Mouse (Mus musculus): Measurements from ENCODE around the gene Kcnk18. TPM values are rescaled to one million over a fixed set of nuclear protein-coding genes. Genes with fewer than 3 reads are reported as not detected.

Kcnk18 gene
- polyA plus RNA-seq, 1 experiment from 2014 or later, result not detected

- Histone ChIP-seq H3K4me2 (ENCODE audit: low read depth, severe bottlenecking) (no peak overlapping the region), H3K9ac (ENCODE audit: low read length) (no peak overlapping the region), H3K27ac (replicated peaks; ENCODE audit: low read depth, low read length) (no peak overlapping the region), H3K4me3 (ENCODE audit: low read depth, low read length) (no peak overlapping the region), H3K27me3 (ENCODE audit: control insufficient read depth, insufficient read depth, low read length) (peaks cover 32% of the 10 kb centered on the region), H3K36me3 (ENCODE audit: control insufficient read depth, insufficient read depth, low read length) (no peaks in the 10 kb centered on the region), H3K9me3 (ENCODE audit: control insufficient read depth, low read length) (peaks cover 5% of the 10 kb centered on the region; the same call in 1 of the 2 replicates), H3K4me1 (ENCODE audit: control insufficient read depth, insufficient read depth, low read length) (peaks cover 6% of the 10 kb centered on the region)
- 47% methylated on average over 7 of the region's 7 CpGs for WGBS
- no peak for ATAC-seq (ENCODE audit: insufficient number of reproducible peaks, low FRiP score, low TSS enrichment, low read depth)
- DNase-seq (ENCODE audit: low spot score), result peak; percentile 79
Measured at GRCm38 (mm10) chr19:59198161-59198560, 20.9 kb upstream of the Kcnk18 start.

DNA sequence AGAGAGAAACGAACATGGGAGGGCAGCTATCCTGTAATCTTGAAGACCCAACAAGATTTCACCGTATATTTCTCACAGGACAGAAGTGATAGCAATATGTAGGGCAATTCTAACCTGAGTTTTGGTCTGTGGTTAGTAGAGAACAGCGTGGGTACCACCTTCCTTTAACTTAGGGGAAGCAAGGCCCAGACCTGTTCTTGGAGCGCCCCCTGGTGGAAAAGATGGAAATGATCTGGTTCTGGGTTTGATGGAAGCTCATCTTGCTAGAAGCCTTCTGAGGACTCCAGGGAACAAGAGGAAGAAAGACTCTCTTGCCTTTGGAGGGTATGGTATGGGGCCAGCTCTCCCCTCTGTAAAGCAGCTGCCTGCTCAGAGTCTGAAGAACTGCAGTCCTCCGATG lies 10.5 kb upstream of the Kcnk18 start:
- H3K4me2 ChIP-seq (ENCODE audit: low read depth, severe bottlenecking), result no peak overlapping the region
- DNase-seq (ENCODE audit: low spot score) (peak; percentile 85), ATAC-seq (ENCODE audit: insufficient number of reproducible peaks, low FRiP score, low TSS enrichment, low read depth) (no peak)
- H3K4me1 ChIP-seq (ENCODE audit: control insufficient read depth, insufficient read depth, low read length), result no peaks in the 10 kb centered on the region
- H3K36me3 ChIP-seq (ENCODE audit: control insufficient read depth, insufficient read depth, low read length), result no peaks in the 10 kb centered on the region
- no peaks in the 10 kb centered on the region for H3K27me3 ChIP-seq (ENCODE audit: control insufficient read depth, insufficient read depth, low read length)
- WGBS, result 29% methylated on average over 5 of the region's 5 CpGs
- no peak overlapping the region for H3K4me3 ChIP-seq (ENCODE audit: low read depth, low read length)
- H3K9ac ChIP-seq (ENCODE audit: low read length), result no peak overlapping the region
- no peaks in the 10 kb centered on the region for H3K9me3 ChIP-seq (ENCODE audit: control insufficient read depth, low read length)
- no peak overlapping the region for H3K27ac ChIP-seq (replicated peaks; ENCODE audit: low read depth, low read length)

GRCm38 (mm10) chr19:59208986-59209385 lies 10.0 kb upstream of the Kcnk18 start:
- Histone ChIP-seq H3K36me3 (ENCODE audit: control insufficient read depth, insufficient read depth, low read length) (no peaks in the 10 kb centered on the region), H3K4me3 (ENCODE audit: low read depth, low read length) (no peak overlapping the region), H3K4me1 (ENCODE audit: control insufficient read depth, insufficient read depth, low read length) (no peaks in the 10 kb centered on the region), H3K27ac (replicated peaks; ENCODE audit: low read depth, low read length) (no peak overlapping the region), H3K9me3 (ENCODE audit: control insufficient read depth, low read length) (no peaks in the 10 kb centered on the region), H3K27me3 (ENCODE audit: control insufficient read depth, insufficient read depth, low read length) (no peaks in the 10 kb centered on the region), H3K4me2 (ENCODE audit: low read depth, severe bottlenecking) (no peak overlapping the region), H3K9ac (ENCODE audit: low read length) (no peak overlapping the region)
- WGBS, result 60% methylated on average over 2 of the region's 2 CpGs
- DNase-seq (ENCODE audit: low spot score) (no peak), ATAC-seq (ENCODE audit: insufficient number of reproducible peaks, low FRiP score, low TSS enrichment, low read depth) (no peak)

GRCm38 (mm10) chr19:59216891-59217290 lies 2.1 kb upstream of the Kcnk18 start:
- WGBS, result 79% methylated on average over 3 of the region's 3 CpGs

DNA sequence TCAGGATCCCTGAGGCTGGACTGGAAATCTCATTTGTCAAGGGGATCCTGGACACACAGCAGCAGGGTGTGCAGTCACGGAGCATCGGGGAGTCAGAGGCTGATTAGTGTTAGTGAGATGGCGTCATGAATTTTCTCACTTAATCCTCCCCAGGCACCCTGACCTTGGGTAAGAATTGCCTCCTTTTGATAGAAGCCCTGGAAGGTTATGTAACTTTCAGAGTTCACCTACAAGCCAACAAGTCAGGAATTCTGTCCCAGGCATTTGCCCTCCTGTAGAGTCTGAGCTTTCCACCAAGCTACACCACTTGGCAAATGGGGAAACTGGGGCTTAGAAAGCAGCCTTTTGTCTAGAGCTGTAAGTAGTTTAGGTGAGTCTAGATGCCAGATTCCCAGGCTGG lies 2.1 kb downstream of the Kcnk18 start:
- Histone ChIP-seq H3K27ac (replicated peaks; ENCODE audit: low read depth, low read length) (no peak overlapping the region), H3K9ac (ENCODE audit: low read length) (no peak overlapping the region), H3K4me2 (ENCODE audit: low read depth, severe bottlenecking) (no peak overlapping the region), H3K27me3 (ENCODE audit: control insufficient read depth, insufficient read depth, low read length) (no peaks in the 10 kb centered on the region), H3K9me3 (ENCODE audit: control insufficient read depth, low read length) (no peaks in the 10 kb centered on the region), H3K4me1 (ENCODE audit: control insufficient read depth, insufficient read depth, low read length) (no peaks in the 10 kb centered on the region), H3K36me3 (ENCODE audit: control insufficient read depth, insufficient read depth, low read length) (no peaks in the 10 kb centered on the region), H3K4me3 (ENCODE audit: low read depth, low read length) (no peak overlapping the region)
- WGBS, result 75% methylated on average over 3 of the region's 3 CpGs
- ATAC-seq (ENCODE audit: insufficient number of reproducible peaks, low FRiP score, low TSS enrichment, low read depth), result no peak
- DNase-seq (ENCODE audit: low spot score), result no peak

More at GRCm38 (mm10) chr19:59216891-59217290, 2.1 kb upstream of the Kcnk18 start:
- Histone ChIP-seq H3K4me3 (ENCODE audit: low read depth, low read length) (no peak overlapping the region), H3K27ac (replicated peaks; ENCODE audit: low read depth, low read length) (no peak overlapping the region), H3K9ac (ENCODE audit: low read length) (no peak overlapping the region), H3K36me3 (ENCODE audit: control insufficient read depth, insufficient read depth, low read length) (no peaks in the 10 kb centered on the region), H3K27me3 (ENCODE audit: control insufficient read depth, insufficient read depth, low read length) (no peaks in the 10 kb centered on the region), H3K4me1 (ENCODE audit: control insufficient read depth, insufficient read depth, low read length) (no peaks in the 10 kb centered on the region), H3K4me2 (ENCODE audit: low read depth, severe bottlenecking) (no peak overlapping the region), H3K9me3 (ENCODE audit: control insufficient read depth, low read length) (no peaks in the 10 kb centered on the region)
- no peak for ATAC-seq (ENCODE audit: insufficient number of reproducible peaks, low FRiP score, low TSS enrichment, low read depth)
- no peak for DNase-seq (ENCODE audit: low spot score)

DNA sequence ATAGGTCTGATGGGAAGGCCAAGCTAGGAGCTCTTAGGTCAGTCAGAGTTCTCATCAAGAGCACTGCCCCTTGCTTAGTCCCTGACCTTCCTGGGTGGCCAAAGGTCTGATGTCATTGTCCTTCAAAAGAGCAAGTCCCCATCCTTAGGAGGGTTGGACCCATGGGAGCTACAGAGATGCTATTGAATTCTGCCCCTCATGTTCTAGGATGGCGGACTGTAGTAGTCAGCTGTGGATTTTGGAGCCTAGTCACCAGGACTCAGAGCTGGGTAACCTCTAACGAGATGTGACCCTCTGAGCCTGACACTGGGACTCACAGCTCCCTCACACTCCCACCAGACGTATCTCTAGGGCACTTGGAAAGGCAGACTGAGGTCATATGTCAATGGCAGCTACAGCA lies 9.4 kb downstream of the Kcnk18 start:
- Histone ChIP-seq H3K36me3 (ENCODE audit: control insufficient read depth, insufficient read depth, low read length) (no peaks in the 10 kb centered on the region), H3K27ac (replicated peaks; ENCODE audit: low read depth, low read length) (no peak overlapping the region), H3K4me3 (ENCODE audit: low read depth, low read length) (no peak overlapping the region), H3K9ac (ENCODE audit: low read length) (no peak overlapping the region), H3K27me3 (ENCODE audit: control insufficient read depth, insufficient read depth, low read length) (no peaks in the 10 kb centered on the region), H3K4me1 (ENCODE audit: control insufficient read depth, insufficient read depth, low read length) (no peaks in the 10 kb centered on the region), H3K9me3 (ENCODE audit: control insufficient read depth, low read length) (no peaks in the 10 kb centered on the region), H3K4me2 (ENCODE audit: low read depth, severe bottlenecking) (no peak overlapping the region)
- DNase-seq (ENCODE audit: low spot score), result no peak
- ATAC-seq (ENCODE audit: insufficient number of reproducible peaks, low FRiP score, low TSS enrichment, low read depth), result no peak
- 63% methylated on average over 3 of the region's 3 CpGs for WGBS

GRCm38 (mm10) chr19:59232786-59233185 lies 13.8 kb downstream of the Kcnk18 start:
- WGBS, result 83% methylated on average over 5 of the region's 5 CpGs
- H3K27ac ChIP-seq (replicated peaks; ENCODE audit: low read depth, low read length), result no peak overlapping the region
- no peak overlapping the region for H3K4me3 ChIP-seq (ENCODE audit: low read depth, low read length)
- no peak overlapping the region for H3K4me2 ChIP-seq (ENCODE audit: low read depth, severe bottlenecking)
- H3K9ac ChIP-seq (ENCODE audit: low read length), result no peak overlapping the region
- H3K27me3 ChIP-seq (ENCODE audit: control insufficient read depth, insufficient read depth, low read length), result no peaks in the 10 kb centered on the region
- ATAC-seq (ENCODE audit: insufficient number of reproducible peaks, low FRiP score, low TSS enrichment, low read depth) (no peak), DNase-seq (ENCODE audit: low spot score) (no peak)
- H3K4me1 ChIP-seq (ENCODE audit: control insufficient read depth, insufficient read depth, low read length), result no peaks in the 10 kb centered on the region
- H3K36me3 ChIP-seq (ENCODE audit: control insufficient read depth, insufficient read depth, low read length), result no peaks in the 10 kb centered on the region
- H3K9me3 ChIP-seq (ENCODE audit: control insufficient read depth, low read length), result no peaks in the 10 kb centered on the region

DNA sequence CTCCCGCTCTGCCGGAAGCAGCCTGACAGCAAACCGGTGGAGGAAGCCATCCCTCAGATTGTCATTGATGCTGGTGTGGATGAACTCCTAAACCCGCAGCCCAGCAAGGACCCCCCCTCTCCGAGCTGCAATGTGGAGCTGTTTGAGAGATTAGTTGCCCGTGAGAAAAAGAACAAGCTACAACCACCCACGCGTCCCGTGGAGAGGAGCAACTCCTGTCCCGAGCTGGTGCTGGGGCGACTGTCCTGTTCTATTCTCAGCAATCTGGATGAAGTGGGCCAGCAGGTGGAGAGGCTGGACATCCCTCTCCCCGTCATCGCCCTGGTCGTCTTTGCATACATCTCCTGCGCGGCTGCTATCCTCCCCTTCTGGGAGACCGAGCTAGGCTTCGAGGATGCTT lies 16.0 kb downstream of the Kcnk18 start:
- no peaks in the 10 kb centered on the region for H3K9me3 ChIP-seq (ENCODE audit: control insufficient read depth, low read length)
- no peak overlapping the region for H3K9ac ChIP-seq (ENCODE audit: low read length)
- no peak overlapping the region for H3K27ac ChIP-seq (replicated peaks; ENCODE audit: low read depth, low read length)
- WGBS, result 87% methylated on average over 18 of the region's 18 CpGs
- ATAC-seq (ENCODE audit: insufficient number of reproducible peaks, low FRiP score, low TSS enrichment, low read depth) (no peak), DNase-seq (ENCODE audit: low spot score) (no peak)
- no peaks in the 10 kb centered on the region for H3K36me3 ChIP-seq (ENCODE audit: control insufficient read depth, insufficient read depth, low read length)
- no peaks in the 10 kb centered on the region for H3K27me3 ChIP-seq (ENCODE audit: control insufficient read depth, insufficient read depth, low read length)
- no peak overlapping the region for H3K4me3 ChIP-seq (ENCODE audit: low read depth, low read length)
- H3K4me1 ChIP-seq (ENCODE audit: control insufficient read depth, insufficient read depth, low read length), result no peaks in the 10 kb centered on the region
- no peak overlapping the region for H3K4me2 ChIP-seq (ENCODE audit: low read depth, severe bottlenecking)

- Histone ChIP-seq H3K27ac (replicated peaks; ENCODE audit: low read depth, low read length) (no peak overlapping the region), H3K9ac (ENCODE audit: low read length) (no peak overlapping the region), H3K27me3 (ENCODE audit: control insufficient read depth, insufficient read depth, low read length) (no peaks in the 10 kb centered on the region), H3K4me1 (ENCODE audit: control insufficient read depth, insufficient read depth, low read length) (no peaks in the 10 kb centered on the region), H3K36me3 (ENCODE audit: control insufficient read depth, insufficient read depth, low read length) (no peaks in the 10 kb centered on the region), H3K4me2 (ENCODE audit: low read depth, severe bottlenecking) (no peak overlapping the region), H3K4me3 (ENCODE audit: low read depth, low read length) (no peak overlapping the region), H3K9me3 (ENCODE audit: control insufficient read depth, low read length) (no peaks in the 10 kb centered on the region)
- no peak for DNase-seq (ENCODE audit: low spot score)
- ATAC-seq (ENCODE audit: insufficient number of reproducible peaks, low FRiP score, low TSS enrichment, low read depth), result no peak
- WGBS, result 79% methylated on average over 6 of the region's 6 CpGs
Measured at GRCm38 (mm10) chr19:59236046-59236445, 17.0 kb downstream of the Kcnk18 start.

Measured in limb, embryonic 11.5 days (tissue).